ENCODE assay signal across 8 mouse cellular contexts in genomic region chr6:133104922-133105859, GRCm38 (mm10). TPM values are rescaled to one million over a fixed set of nuclear protein-coding genes. Genes with fewer than 3 reads are reported as not detected.
DNase-seq lines count a peak whose midpoint lies in the region; ATAC-seq and TF ChIP-seq lines count a peak whose summit lies in the region.

No protein-coding gene starts in this region.

- H3K27me3 ChIP-seq in embryonic facial prominence, embryonic 15.5 days, result no peaks in the 10 kb centered on the region
- no peaks in the 10 kb centered on the region for H3K27me3 ChIP-seq in limb, embryonic 14.5 days (ENCODE audit: control insufficient read depth, insufficient read depth, low read length)
- no peaks in the 10 kb centered on the region for H3K27me3 ChIP-seq in midbrain, postnatal 0 days (ENCODE audit: insufficient read depth, low read length)

- H3K9me3 ChIP-seq in embryonic facial prominence, embryonic 15.5 days (replicated peaks), result no peaks in the 10 kb centered on the region
- 0 out of 2 replicates have a peak, but pooled peaks cover 3% of the 10 kb centered on the region for H3K9me3 ChIP-seq in limb, embryonic 14.5 days (ENCODE audit: control insufficient read depth, low read length)
- no peaks in the 10 kb centered on the region for H3K9me3 ChIP-seq in midbrain, postnatal 0 days (ENCODE audit: low read length)

- H3K4me2 ChIP-seq in embryonic facial prominence, embryonic 15.5 days (replicated peaks), result peak overlapping the region; percentile 56
- H3K4me2 ChIP-seq in limb, embryonic 14.5 days (replicated peaks; ENCODE audit: low read depth, low read length, severe bottlenecking), result peak overlapping the region; percentile 63
- H3K4me2 ChIP-seq in midbrain, postnatal 0 days (ENCODE audit: low read depth, low read length, poor library complexity, severe bottlenecking), result peak overlapping the region; percentile 53

- peak; percentile 91 for DNase-seq in 416B (ENCODE audit: low read depth)
- DNase-seq in heart, adult 8-10 months (ENCODE audit: low spot score), result peak; percentile 89
- peak; percentile 93 for DNase-seq in kidney, adult 9 months
- peak; percentile 87 for DNase-seq in limb, embryonic 14.5 days (ENCODE audit: low spot score)
- DNase-seq in midbrain, postnatal 0 days (ENCODE audit: low spot score), result peak; percentile 93
- peak; percentile 37 to 63 for DNase-seq in spleen, postnatal 14 days (ENCODE audit: low spot score in 2 of 2)

- TF ChIP-seq POLR2A in bone marrow, adult 2 months (IDR thresholded peaks at IDR 0.05; ENCODE audit: borderline replicate concordance, control insufficient read depth, low read depth, low read length), result peak; percentile 43; the same call in 1 of the 2 replicates
- TF ChIP-seq POLR2A in limb, embryonic 14.5 days (IDR thresholded peaks at IDR 0.05; ENCODE audit: borderline replicate concordance, extremely low read depth, insufficient read depth, insufficient read length), result peak; percentile 89; the same call in 1 of the 2 replicates

- peak overlapping the region; percentile 86 for H3K9ac ChIP-seq in embryonic facial prominence, embryonic 15.5 days
- peak overlapping the region; percentile 99 for H3K9ac ChIP-seq in limb, embryonic 14.5 days (ENCODE audit: low read depth, low read length, severe bottlenecking)
- peak overlapping the region; percentile 98 for H3K9ac ChIP-seq in midbrain, postnatal 0 days (replicated peaks; ENCODE audit: low read length, poor library complexity, severe bottlenecking)

- peak overlapping the region; percentile 97 for H3K4me3 ChIP-seq in bone marrow, adult 2 months (replicated peaks; ENCODE audit: control insufficient read depth, low read depth, low read length)
- peak overlapping the region; percentile 79 for H3K4me3 ChIP-seq in embryonic facial prominence, embryonic 15.5 days (replicated peaks)
- peak overlapping the region; percentile 77 for H3K4me3 ChIP-seq in limb, embryonic 14.5 days (replicated peaks; ENCODE audit: low read length)
- H3K4me3 ChIP-seq in midbrain, postnatal 0 days (ENCODE audit: low read depth, low read length), result peak overlapping the region; percentile 76

- peaks cover 5% of the 10 kb centered on the region; the same call in 1 of the 2 replicates for H3K36me3 ChIP-seq in embryonic facial prominence, embryonic 15.5 days
- peaks cover 10% of the 10 kb centered on the region for H3K36me3 ChIP-seq in limb, embryonic 14.5 days (ENCODE audit: control insufficient read depth, insufficient read depth, low read length)
- no peaks in the 10 kb centered on the region for H3K36me3 ChIP-seq in midbrain, postnatal 0 days (ENCODE audit: insufficient read depth, low read length)

- 1% methylated on average over 62 of the region's 62 CpGs for WGBS in bone marrow, adult 2 months
- under 1% methylated on average over 58 of the region's 62 CpGs for WGBS in embryonic facial prominence, embryonic 15.5 days
- 1% methylated on average over 57 of the region's 62 CpGs for WGBS in limb, embryonic 14.5 days
- under 1% methylated on average over 62 of the region's 62 CpGs for WGBS in midbrain, postnatal 0 days

- peak; percentile 94 for ATAC-seq in embryonic facial prominence, embryonic 15.5 days (ENCODE audit: insufficient number of reproducible peaks, low FRiP score, low TSS enrichment, low read depth)
- ATAC-seq in limb, embryonic 14.5 days (ENCODE audit: low FRiP score, low read depth), result peak; percentile 95
- peak; percentile 98 for ATAC-seq in midbrain, postnatal 0 days (ENCODE audit: low FRiP score)

- TF ChIP-seq CTCF in bone marrow, adult 2 months (IDR thresholded peaks at IDR 0.05; ENCODE audit: control insufficient read depth, insufficient read depth, low read length), result no peak
- peak; percentile 11; the same call in 1 of the 2 replicates for TF ChIP-seq CTCF in midbrain, postnatal 0 days (IDR thresholded peaks at IDR 0.05)

- H3K4me1 ChIP-seq in bone marrow, adult 2 months (ENCODE audit: control insufficient read depth, insufficient read depth, low read length), result no peaks in the 10 kb centered on the region; the same call in none of the 2 replicates
- H3K4me1 ChIP-seq in embryonic facial prominence, embryonic 15.5 days, result 0 out of 2 replicates have a peak, but pooled peaks cover 3% of the 10 kb centered on the region
- H3K4me1 ChIP-seq in limb, embryonic 14.5 days (ENCODE audit: control insufficient read depth, insufficient read depth, low read length), result no peaks in the 10 kb centered on the region
- no peaks in the 10 kb centered on the region for H3K4me1 ChIP-seq in midbrain, postnatal 0 days (ENCODE audit: insufficient read depth, low read length)

- peak overlapping the region; percentile 82 for H3K27ac ChIP-seq in bone marrow, adult 2 months (ENCODE audit: control insufficient read depth, insufficient read depth, low read depth, low read length, poor library complexity)
- peak overlapping the region; percentile 97 for H3K27ac ChIP-seq in embryonic facial prominence, embryonic 15.5 days (replicated peaks)
- H3K27ac ChIP-seq in limb, embryonic 14.5 days (replicated peaks; ENCODE audit: low read depth, low read length), result peak overlapping the region; percentile 99
- peak overlapping the region; percentile 100 for H3K27ac ChIP-seq in midbrain, postnatal 0 days (ENCODE audit: low read depth, low read length)

RNA-seq across cellular contexts. Expression of gene Smim10l1, which starts 0.5 kb away (rescaled TPM):
- 12.0 and 18.1 TPM in 2 replicates for polyA plus RNA-seq in bone marrow, adult 2 months (2011; ENCODE audit: insufficient read depth, insufficient read length, low replicate concordance, missing spikeins)
- 81.3 and 83.0 TPM in 2 replicates for polyA plus RNA-seq in embryonic facial prominence, embryonic 15.5 days (2015; fragmentation: Nextera tagmentation; extraction: Ambion mirVana)
- 10 to 100 TPM; 64.7 to 74.0 (median 71.1) TPM for total RNA-seq in heart, adult 8-10 months (2022)
- 29.6 and 62.2 TPM in 2 replicates for polyA plus RNA-seq in limb, embryonic 14.5 days (2012; rRNA removed)
- polyA plus RNA-seq in limb, embryonic 14.5 days (2014; fragmentation: Nextera tagmentation; extraction: Ambion mirVana), result 69.5 and 70.4 TPM in 2 replicates
- 185 and 229 TPM in 2 replicates for total RNA-seq in midbrain, postnatal 0 days (2014; rRNA removed)
- 149 and 160 TPM in 2 replicates for polyA plus RNA-seq in midbrain, postnatal 0 days (2015; fragmentation: Nextera tagmentation; extraction: Ambion mirVana)

RNA-seq across cellular contexts. Expression of gene Tas2r140, which starts 49.6 kb away (rescaled TPM):
- polyA plus RNA-seq in bone marrow, adult 2 months (2011; ENCODE audit: insufficient read depth, insufficient read length, low replicate concordance, missing spikeins), result not detected in 2 replicates
- not detected in 2 replicates for polyA plus RNA-seq in embryonic facial prominence, embryonic 15.5 days (2015; fragmentation: Nextera tagmentation; extraction: Ambion mirVana)
- not detected for total RNA-seq in heart, adult 8-10 months (2022)
- not detected in 2 replicates for polyA plus RNA-seq in limb, embryonic 14.5 days (2012; rRNA removed)
- polyA plus RNA-seq in limb, embryonic 14.5 days (2014; fragmentation: Nextera tagmentation; extraction: Ambion mirVana), result not detected in 2 replicates
- total RNA-seq in midbrain, postnatal 0 days (2014; rRNA removed), result not detected in 2 replicates
- not detected in 2 replicates for polyA plus RNA-seq in midbrain, postnatal 0 days (2015; fragmentation: Nextera tagmentation; extraction: Ambion mirVana)

Comparison
In these comparisons a context has a peak if more than half of its experiments do, and no peak if none do; other contexts are left out.
1. Peak in every context shown above with its lines: DNase-seq, ATAC-seq, H3K4me3 ChIP-seq and H3K27ac ChIP-seq.